In genomic region chr5:106457111-106457925, GRCm38 (mm10) we compare ENCODE assay signal across 8 mouse cellular contexts. TPM values are rescaled to one million over a fixed set of nuclear protein-coding genes. Genes with fewer than 3 reads are reported as not detected.
A peak's percentile ranks its signal among the peaks of the same experiment; 100 is the strongest.
DNase-seq lines count a peak whose midpoint lies in the region; ATAC-seq and TF ChIP-seq lines count a peak whose summit lies in the region.
"Had no signal": no experiment of that assay in that cellular context is flagged by ENCODE, and none has a peak within 500 bp of the region (broad histone marks: within the 10 kb centered on the region; RNA-seq: fewer than 3 reads in every experiment).

No protein-coding gene starts in this region.

- peak; percentile 55 for DNase-seq in ZHBTc4 (ENCODE audit: low read depth, low spot score)
- no peak for DNase-seq in left cerebral cortex, adult 9 months (ENCODE audit: low spot score in 2 of 2)
- no peak for DNase-seq in natural killer cell, adult 2 months (ENCODE audit: low spot score in 2 of 2)
- DNase-seq in left cerebral cortex, adult 2 months (ENCODE audit: extremely low spot score in 1 of 2, low spot score in 2 of 2) = no peak

- H3K27me3 ChIP-seq in E14TG2a.4 (ENCODE audit: insufficient read depth, low read length) = peaks cover 93% of the 10 kb centered on the region
- H3K27me3 ChIP-seq in forebrain, embryonic 13.5 days = peaks cover 95% of the 10 kb centered on the region
- H3K27me3 ChIP-seq in limb, embryonic 15.5 days = peaks cover 94% of the 10 kb centered on the region

- WGBS in forebrain, embryonic 13.5 days = under 1% methylated on average over 63 of the region's 63 CpGs
- WGBS in limb, embryonic 15.5 days = under 1% methylated on average over 63 of the region's 63 CpGs

- ATAC-seq in forebrain, embryonic 13.5 days = no peak
- no peak for ATAC-seq in limb, embryonic 15.5 days (ENCODE audit: insufficient number of reproducible peaks, low FRiP score, low TSS enrichment, low read depth)

- peak overlapping the region; percentile 64 for H3K9ac ChIP-seq in forebrain, embryonic 13.5 days
- H3K9ac ChIP-seq in limb, embryonic 15.5 days = no peak overlapping the region

- TF ChIP-seq CTCF in E14TG2a.4 (conservative IDR thresholded peaks at IDR 0.05; ENCODE audit: low read length) = no peak
- no peak for TF ChIP-seq CTCF in left cerebral cortex, adult 2 months (IDR thresholded peaks at IDR 0.05)

- peaks cover 52% of the 10 kb centered on the region for H3K4me1 ChIP-seq in E14TG2a.4 (replicated peaks; ENCODE audit: low read depth, low read length)
- H3K4me1 ChIP-seq in forebrain, embryonic 13.5 days = peaks cover 45% of the 10 kb centered on the region
- H3K4me1 ChIP-seq in limb, embryonic 15.5 days = peaks cover 39% of the 10 kb centered on the region

- H3K9me3 ChIP-seq in E14TG2a.4 (ENCODE audit: low read length) = no peaks in the 10 kb centered on the region
- H3K9me3 ChIP-seq in forebrain, embryonic 13.5 days (replicated peaks) = no peaks in the 10 kb centered on the region
- H3K9me3 ChIP-seq in limb, embryonic 15.5 days = no peaks in the 10 kb centered on the region

- H3K36me3 ChIP-seq in E14TG2a.4 (ENCODE audit: insufficient read depth, low read length) = no peaks in the 10 kb centered on the region
- H3K36me3 ChIP-seq in forebrain, embryonic 13.5 days (ENCODE audit: poor library complexity, severe bottlenecking) = no peaks in the 10 kb centered on the region
- H3K36me3 ChIP-seq in limb, embryonic 15.5 days = no peaks in the 10 kb centered on the region

- H3K27ac ChIP-seq in forebrain, embryonic 13.5 days = peak overlapping the region; percentile 32
- no peak overlapping the region for H3K27ac ChIP-seq in limb, embryonic 15.5 days
- no peak overlapping the region for H3K27ac ChIP-seq in left cerebral cortex, adult 2 months

- peak overlapping the region; percentile 86 for H3K4me2 ChIP-seq in forebrain, embryonic 13.5 days
- H3K4me2 ChIP-seq in limb, embryonic 15.5 days = peak overlapping the region; percentile 93; the same call in 1 of the 2 replicates

- H3K4me3 ChIP-seq in E14TG2a.4 (replicated peaks; ENCODE audit: low read length) = peak overlapping the region; percentile 77
- peak overlapping the region; percentile 52 for H3K4me3 ChIP-seq in forebrain, embryonic 13.5 days
- peak overlapping the region; percentile 50; the same call in 1 of the 2 replicates for H3K4me3 ChIP-seq in limb, embryonic 15.5 days
- H3K4me3 ChIP-seq in left cerebral cortex, adult 2 months = no peak overlapping the region

- intact Hi-C loops in left cerebral cortex, adult 2 months (cut with DNase I) = no loop called here

RNA-seq across cellular contexts. Expression of gene Barhl2, which starts 0.6 kb away (rescaled TPM):
- 1.8 and 5.5 TPM in 2 replicates for polyA plus RNA-seq in forebrain, embryonic 13.5 days (2015; fragmentation: Nextera tagmentation; extraction: Ambion mirVana)
- polyA plus RNA-seq in limb, embryonic 15.5 days (2015; fragmentation: Nextera tagmentation; extraction: Ambion mirVana) = not detected in 2 replicates
- total RNA-seq in left cerebral cortex, adult 2 months (2021) = under 1 TPM; 0.82 to 0.95 TPM
- polyA plus RNA-seq: large intestine, adult 2 months had no signal
